Mouse (Mus musculus) embryonic fibroblast, embryonic 13.5 days (primary cell): Measurements from ENCODE around the gene Galr3. TPM values are rescaled to one million over a fixed set of nuclear protein-coding genes. Genes with fewer than 3 reads are reported as not detected.
"Not testable (repeated sequence)": the region's sequence is repeated elsewhere in the genome, so short reads cannot be mapped to it uniquely, and the experiment has no call there.

Experiments used
- H3K27ac ChIP-seq: 2 replicates; pipeline ENCODE4 v1.5.1; 2012; ENCODE audit warnings: low read length, control low read depth, inconsistent platforms; ENCODE audit not compliant: insufficient read depth
- H3K4me1 ChIP-seq: 2 replicates; pipeline ENCODE4 v1.6.1; 2011; ENCODE audit warnings: low read length; ENCODE audit not compliant: control insufficient read depth, insufficient read depth
- H3K4me3 ChIP-seq: 2 replicates; pipeline ENCODE4 v1.5.1; 2011; ENCODE audit warnings: mild to moderate bottlenecking, control low read depth, low read length; ENCODE audit not compliant: insufficient read depth
- CTCF ChIP-seq: IDR thresholded peaks from 2 replicates; pipeline ENCODE4 v1.5.1; 2011; ENCODE audit warnings: mild to moderate bottlenecking, control low read depth, low read length, moderate library complexity, borderline replicate concordance; ENCODE audit not compliant: insufficient read depth
- POLR2A ChIP-seq: IDR thresholded peaks from 2 replicates; pipeline ENCODE4 v1.6.1; 2011; ENCODE audit warnings: low read depth, mild to moderate bottlenecking, control low read depth, low read length, moderate library complexity
- polyA plus RNA-seq: library from polyadenylated mRNA; stranded (reverse); fragments of >200 nt; gene quantifications from 2 replicates; pipeline ENCODE4 v1.2.4, GENCODE M21; 2011; ENCODE audit warnings: low read depth; ENCODE audit not compliant: missing spikeins, insufficient read length

Galr3 gene
- polyA plus RNA-seq, 1 experiment: not detected

DNA sequence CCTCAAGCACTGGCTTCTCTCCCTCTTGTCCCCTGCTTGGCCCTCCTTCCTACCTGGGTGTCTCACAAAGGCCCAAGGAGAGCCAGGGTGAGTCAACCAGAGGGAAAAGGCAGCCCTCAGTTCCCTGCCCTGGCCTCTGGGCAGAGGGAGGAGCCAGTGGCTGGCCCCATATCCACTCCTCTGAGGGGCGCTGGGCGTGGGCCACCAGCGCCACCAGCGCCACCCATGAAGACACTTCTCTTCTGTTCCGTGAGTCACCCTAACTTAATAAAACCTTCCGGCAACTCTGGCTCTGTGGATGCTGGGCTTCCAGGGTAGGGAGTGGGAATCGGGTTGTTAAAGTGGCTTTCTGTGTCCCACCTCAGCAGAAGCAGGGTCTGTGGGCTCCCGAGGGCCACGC, 36.1 kb upstream of the Galr3 start:
- Histone ChIP-seq H3K4me1 (no peaks in the 10 kb centered on the region), H3K4me3 (no peak overlapping the region), H3K27ac (no peak overlapping the region)
- TF ChIP-seq POLR2A: no peak
- no peak for TF ChIP-seq CTCF

GRCm38 (mm10) chr15:79006638-79007037, 35.0 kb upstream of the Galr3 start:
- Histone ChIP-seq H3K27ac (no peak overlapping the region), H3K4me3 (no peak overlapping the region), H3K4me1 (no peaks in the 10 kb centered on the region)
- TF ChIP-seq POLR2A: no peak
- no peak for TF ChIP-seq CTCF

GRCm38 (mm10) chr15:79007059-79007458, 34.6 kb upstream of the Galr3 start:
- Histone ChIP-seq H3K4me1 (no peaks in the 10 kb centered on the region), H3K4me3 (no peak overlapping the region), H3K27ac (no peak overlapping the region)
- no peak for TF ChIP-seq POLR2A
- no peak for TF ChIP-seq CTCF

DNA sequence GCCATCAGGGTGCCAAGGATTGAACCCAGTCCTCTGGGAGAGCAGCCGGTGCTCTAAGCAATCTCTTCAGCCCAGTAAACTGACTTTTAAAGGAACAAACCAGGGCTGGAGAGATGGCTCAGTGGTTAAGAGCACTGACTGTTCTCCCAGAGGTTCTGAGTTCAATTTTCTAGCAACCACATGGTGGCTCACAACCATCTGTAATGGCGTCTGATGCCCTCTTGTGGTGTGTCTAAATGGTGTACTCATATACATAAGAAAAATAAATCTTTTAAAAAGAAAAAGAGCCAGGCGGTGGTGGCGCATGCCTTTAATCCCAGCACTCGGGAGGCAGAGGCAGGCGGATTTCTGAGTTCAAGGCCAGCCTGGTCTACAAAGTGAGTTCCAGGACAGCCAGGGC, 33.8 kb upstream of the Galr3 start:
- not testable (repeated sequence) for H3K4me1 ChIP-seq, H3K27ac ChIP-seq, H3K4me3 ChIP-seq

DNA sequence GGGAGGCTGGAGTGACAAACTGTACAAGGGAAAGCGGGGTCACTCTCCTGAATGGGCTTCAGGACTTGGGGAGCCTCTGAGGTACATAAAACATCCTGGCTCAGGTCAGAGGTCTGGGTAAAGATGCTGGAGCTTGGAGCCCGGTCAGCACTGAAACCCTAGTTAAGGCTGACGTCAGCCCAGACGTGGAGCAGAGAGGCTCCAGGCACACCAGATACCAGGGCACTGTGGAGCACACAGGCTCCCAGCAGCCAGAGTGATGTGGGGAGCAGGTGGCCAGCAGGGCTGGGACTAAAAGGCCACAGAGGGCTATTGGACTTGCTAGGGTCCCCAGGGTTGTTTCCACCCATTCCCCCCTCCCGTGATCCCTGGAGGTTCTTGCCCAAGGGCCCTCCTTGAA, 32.0 kb upstream of the Galr3 start:
- no peak overlapping the region for H3K4me3 ChIP-seq
- TF ChIP-seq CTCF: no peak
- no peak for TF ChIP-seq POLR2A
- no peak overlapping the region for H3K27ac ChIP-seq
- no peaks in the 10 kb centered on the region for H3K4me1 ChIP-seq

DNA sequence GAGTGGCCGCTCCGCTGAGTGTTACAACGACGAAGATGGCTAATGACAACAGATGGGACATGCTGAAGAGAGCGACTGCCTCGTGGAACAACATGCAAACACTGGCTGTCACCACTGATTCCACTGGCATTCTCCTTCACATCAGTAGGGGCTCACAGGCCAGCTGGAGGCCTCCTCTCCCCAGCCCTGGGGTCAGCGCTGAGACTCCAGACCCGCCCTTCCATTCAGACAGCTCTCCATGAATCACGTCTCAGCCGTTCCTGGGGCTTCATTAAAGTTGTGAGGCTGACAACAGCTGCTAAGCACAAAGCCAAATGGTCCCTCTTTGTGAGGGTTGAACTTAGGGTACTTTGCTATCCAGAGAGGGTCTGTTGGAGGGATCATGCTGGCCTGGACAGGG, 30.1 kb upstream of the Galr3 start:
- TF ChIP-seq CTCF (no peak), POLR2A (no peak)
- Histone ChIP-seq H3K27ac (no peak overlapping the region), H3K4me1 (no peaks in the 10 kb centered on the region), H3K4me3 (no peak overlapping the region)

- no peak for TF ChIP-seq CTCF
- no peak for TF ChIP-seq POLR2A
- Histone ChIP-seq H3K27ac (no peak overlapping the region), H3K4me1 (no peaks in the 10 kb centered on the region), H3K4me3 (no peak overlapping the region)
These were observed 28.3 kb upstream of the Galr3 start for GRCm38 (mm10) chr15:79013382-79013781.

- no peak overlapping the region for H3K27ac ChIP-seq
- H3K4me3 ChIP-seq: no peak overlapping the region
- TF ChIP-seq CTCF (no peak), POLR2A (no peak)
- H3K4me1 ChIP-seq: no peaks in the 10 kb centered on the region
These were observed 23.5 kb upstream of the Galr3 start for GRCm38 (mm10) chr15:79018191-79018590.

DNA sequence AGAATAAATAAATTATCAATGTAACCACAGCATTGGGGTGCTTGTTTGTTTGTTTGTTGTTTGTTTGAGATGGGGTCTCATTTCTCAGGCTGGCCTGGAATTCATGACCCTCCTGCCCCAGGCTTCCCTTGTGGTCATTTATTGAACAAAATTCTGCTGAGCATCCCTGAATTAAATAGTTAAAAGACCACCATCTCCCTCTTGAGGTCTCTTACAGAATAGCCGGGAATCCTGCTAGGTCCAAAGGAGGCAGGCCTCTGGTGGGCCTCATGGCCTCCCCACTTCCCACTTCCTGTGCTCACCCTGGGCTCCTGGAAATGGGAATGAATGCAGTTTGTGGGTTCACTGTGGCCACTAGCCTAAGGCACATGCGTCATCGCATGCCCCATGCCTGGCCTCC, 22.8 kb upstream of the Galr3 start:
- H3K4me1 ChIP-seq: no peaks in the 10 kb centered on the region
- TF ChIP-seq POLR2A (no peak), CTCF (no peak)
- H3K4me3 ChIP-seq: no peak overlapping the region
- no peak overlapping the region for H3K27ac ChIP-seq

DNA sequence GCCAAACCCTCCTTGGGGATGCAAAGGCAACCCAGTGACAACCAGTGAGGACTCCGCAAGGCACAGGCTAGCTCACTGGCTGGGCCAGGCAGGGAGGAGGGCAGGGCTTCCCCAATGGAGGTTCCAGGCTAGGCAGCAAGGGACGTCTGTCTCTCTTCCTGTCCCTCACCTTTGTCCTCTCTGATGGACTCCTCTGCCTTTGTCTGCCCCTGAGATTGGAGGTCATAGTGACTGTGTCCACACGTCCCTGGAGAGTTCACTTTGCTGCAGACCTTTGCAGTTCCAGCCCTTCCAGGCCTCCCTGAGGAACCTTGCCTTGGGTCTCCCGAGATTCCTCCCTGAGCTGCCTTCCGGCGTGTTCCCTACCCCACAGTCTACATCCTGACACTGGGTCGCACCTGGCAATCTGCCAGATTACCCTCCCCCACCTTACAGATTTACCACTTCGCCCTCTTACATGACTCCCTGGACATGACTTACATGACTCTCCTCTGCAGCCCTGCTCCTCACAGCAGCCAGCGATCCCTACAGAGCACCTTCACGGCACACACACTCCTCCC, 18.9 kb upstream of the Galr3 start:
- TF ChIP-seq POLR2A (no peak), CTCF (no peak)
- Histone ChIP-seq H3K27ac (no peak overlapping the region), H3K4me3 (no peak overlapping the region), H3K4me1 (no peaks in the 10 kb centered on the region)

DNA sequence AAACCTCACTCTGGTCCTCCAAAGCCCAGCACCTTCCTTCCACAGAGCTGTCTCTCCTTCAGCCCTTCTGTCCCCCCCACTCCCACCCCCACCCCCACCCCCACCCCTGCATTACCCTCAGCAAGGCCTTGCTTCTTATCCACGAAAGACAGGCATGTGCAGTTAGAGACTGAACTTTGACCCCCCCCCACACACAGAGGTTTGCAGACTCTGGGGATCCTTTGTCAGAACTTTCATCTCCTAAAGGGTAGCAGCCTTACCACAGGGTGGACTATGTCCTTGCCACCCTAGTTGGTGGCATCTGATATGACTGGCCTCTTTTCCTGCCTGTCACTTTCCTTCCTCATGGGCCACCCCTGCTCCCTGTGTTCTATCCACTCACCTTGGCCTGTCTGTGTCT, 18.3 kb upstream of the Galr3 start:
- no peak overlapping the region for H3K4me3 ChIP-seq
- no peak overlapping the region for H3K27ac ChIP-seq
- TF ChIP-seq CTCF (no peak), POLR2A (no peak)
- H3K4me1 ChIP-seq: no peaks in the 10 kb centered on the region
